Mouse (Mus musculus): ENCODE measurements at regions not wholly inside any gene's neighbourhood (a gene's known extent, or its start where the extent isn't known, plus 50 kb on each side); places are given as distances from the start of the nearest gene placed in this dataset.

- no peak for DNase-seq
These were observed 231.6 kb upstream of the Jmjd1c start for GRCm38 (mm10) chr10:66864161-66864862.

GRCm38 (mm10) chr10:66865010-66865582 lies 230.8 kb upstream of the Jmjd1c start:
- no peak for DNase-seq

GRCm38 (mm10) chr10:66871133-66871664 lies 224.7 kb upstream of the Jmjd1c start:
- DNase-seq: no peak

GRCm38 (mm10) chr10:66871673-66872072 lies 224.3 kb upstream of the Jmjd1c start:
- no peak for DNase-seq

- DNase-seq: no peak
These were observed 222.5 kb upstream of the Jmjd1c start for GRCm38 (mm10) chr10:66873468-66873867.

- no peak for DNase-seq
These were observed 216.9 kb upstream of the Jmjd1c start for GRCm38 (mm10) chr10:66879071-66879470.

- no peak for DNase-seq
These were observed 213.1 kb upstream of the Jmjd1c start for GRCm38 (mm10) chr10:66882825-66883224.

GRCm38 (mm10) chr10:66885575-66885974 lies 210.3 kb upstream of the Jmjd1c start:
- no peak for DNase-seq

- DNase-seq: peak; percentile 51
These were observed 206.0 kb upstream of the Jmjd1c start for GRCm38 (mm10) chr10:66889786-66890555.

GRCm38 (mm10) chr10:66891811-66892210 lies 204.1 kb upstream of the Jmjd1c start:
- no peak for DNase-seq

- no peak for DNase-seq
These were observed 202.1 kb upstream of the Jmjd1c start for GRCm38 (mm10) chr10:66893836-66894235.

- DNase-seq: no peak
These were observed 199.0 kb upstream of the Jmjd1c start for GRCm38 (mm10) chr10:66896698-66897622.

- no peak for DNase-seq
These were observed 196.2 kb upstream of the Jmjd1c start for GRCm38 (mm10) chr10:66899724-66900123.

GRCm38 (mm10) chr10:66900781-66901180 lies 195.1 kb upstream of the Jmjd1c start:
- no peak for DNase-seq

GRCm38 (mm10) chr10:66901873-66902272 lies 194.1 kb upstream of the Jmjd1c start:
- DNase-seq: no peak

- peak; percentile 25 for DNase-seq
These were observed 191.2 kb upstream of the Jmjd1c start for GRCm38 (mm10) chr10:66904552-66905367.

GRCm38 (mm10) chr10:66907842-66908241 lies 188.1 kb upstream of the Jmjd1c start:
- no peak for DNase-seq

- peak; percentile 45 for DNase-seq
These were observed 186.6 kb upstream of the Jmjd1c start for GRCm38 (mm10) chr10:66909204-66909889.

GRCm38 (mm10) chr10:66909905-66910681 lies 185.8 kb upstream of the Jmjd1c start:
- DNase-seq: no peak

GRCm38 (mm10) chr10:66911261-66911911 lies 184.5 kb upstream of the Jmjd1c start:
- no peak for DNase-seq
